Mouse (Mus musculus): ENCODE data around the gene Fuca1. TPM values are rescaled to one million over a fixed set of nuclear protein-coding genes. Genes with fewer than 3 reads are reported as not detected.
A peak's percentile ranks its signal among the peaks of the same experiment; 100 is the strongest.

Gene Fuca1
- polyA plus RNA-seq, 1 experiment, result 226 TPM

DNA sequence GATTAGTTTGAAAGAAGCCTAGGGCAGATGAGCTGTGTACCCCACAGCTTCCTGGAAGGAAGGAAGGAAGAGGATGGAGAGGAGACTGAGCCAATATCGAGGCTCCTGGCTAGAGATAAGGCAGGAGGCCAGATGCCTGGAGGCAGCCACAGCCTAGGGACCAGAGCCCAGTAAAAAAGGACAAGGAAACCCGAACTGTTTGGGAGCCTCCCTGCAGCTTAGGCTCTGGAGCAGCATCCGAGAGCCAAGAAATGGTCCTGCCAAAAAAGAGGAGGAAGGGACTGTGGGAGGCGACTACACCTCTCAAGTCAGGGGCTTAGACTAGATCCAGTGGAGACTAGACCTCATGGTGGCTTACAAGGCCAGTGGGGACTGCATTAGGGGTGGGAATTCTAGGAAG, 22.9 kb downstream of the Fuca1 start:
- TF ChIP-seq CTCF (conservative IDR thresholded peaks at IDR 0.05; ENCODE audit: insufficient read depth, insufficient read length, low read depth, low read length) (no peak), POLR2A (IDR thresholded peaks at IDR 0.05; ENCODE audit: low read depth, low read length) (no peak)
- Histone ChIP-seq H3K36me3 (ENCODE audit: control insufficient read depth, insufficient read depth, low read length) (no peaks in the 10 kb centered on the region), H3K4me3 (ENCODE audit: insufficient read depth, low read depth, low read length) (no peak overlapping the region), H3K27ac (ENCODE audit: insufficient read depth, low read depth, low read length) (no peak overlapping the region), H3K4me1 (ENCODE audit: control insufficient read depth, insufficient read depth, low read length) (peaks cover 11% of the 10 kb centered on the region), H3K27me3 (replicated peaks; ENCODE audit: control insufficient read depth, insufficient read depth, low read length) (no peaks in the 10 kb centered on the region)
- DNase-seq, result no peak
- WGBS, result 51% methylated on average over 4 of the region's 4 CpGs

DNA sequence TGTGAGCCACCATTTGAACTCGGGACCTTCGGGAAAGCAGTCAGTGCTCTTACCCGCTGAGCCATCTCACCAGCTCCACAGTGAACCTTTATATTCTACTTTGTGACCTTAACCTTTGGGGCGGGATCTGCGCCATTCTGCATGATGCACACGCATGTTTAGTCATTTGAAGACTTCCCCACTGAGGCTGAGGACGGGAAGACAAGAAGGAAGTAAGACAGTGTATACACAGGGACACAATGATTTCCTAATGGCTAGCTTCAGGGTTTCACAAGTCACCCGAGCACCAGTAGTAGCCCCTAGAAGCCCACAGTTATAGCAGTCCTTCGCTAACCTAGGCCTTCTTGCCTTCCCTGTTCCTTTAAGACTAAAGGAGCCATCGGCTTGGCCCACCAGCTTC, 25.2 kb downstream of the Fuca1 start:
- peak overlapping the region; percentile 87 for H3K4me3 ChIP-seq (ENCODE audit: insufficient read depth, low read depth, low read length)
- TF ChIP-seq CTCF (conservative IDR thresholded peaks at IDR 0.05; ENCODE audit: insufficient read depth, insufficient read length, low read depth, low read length), result no peak
- TF ChIP-seq POLR2A (IDR thresholded peaks at IDR 0.05; ENCODE audit: low read depth, low read length), result no peak
- H3K4me1 ChIP-seq (ENCODE audit: control insufficient read depth, insufficient read depth, low read length), result peaks cover 21% of the 10 kb centered on the region
- H3K36me3 ChIP-seq (ENCODE audit: control insufficient read depth, insufficient read depth, low read length), result no peaks in the 10 kb centered on the region
- H3K27ac ChIP-seq (ENCODE audit: insufficient read depth, low read depth, low read length), result peak overlapping the region; percentile 47
- H3K27me3 ChIP-seq (replicated peaks; ENCODE audit: control insufficient read depth, insufficient read depth, low read length), result no peaks in the 10 kb centered on the region
- no peak for DNase-seq
- 75% methylated on average over 10 of the region's 10 CpGs for WGBS

DNA sequence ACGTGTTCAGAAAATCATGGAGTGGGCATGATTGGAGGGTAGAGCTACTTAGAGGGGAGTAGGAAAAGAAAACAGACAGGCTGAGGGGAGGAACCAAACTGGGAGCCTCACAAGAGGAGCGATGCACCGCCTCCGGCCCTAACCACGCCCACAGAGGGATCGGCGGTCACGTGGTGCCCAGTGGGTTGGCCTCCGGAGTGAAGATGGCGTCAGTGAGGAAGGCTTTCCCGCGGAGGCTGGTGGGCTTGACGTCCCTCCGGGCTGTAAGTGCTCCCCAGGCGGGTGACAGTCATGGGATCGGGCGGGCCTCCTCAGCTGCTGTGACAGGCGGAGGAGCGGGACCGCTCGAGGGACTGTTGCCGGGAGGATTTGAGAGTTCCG, 25.7 kb downstream of the Fuca1 start, which contains the start of gene Hmgcl:
Gene Hmgcl (plus strand): TSS at position 171 of the 381 bp plus-strand sequence.
- peaks cover 21% of the 10 kb centered on the region for H3K4me1 ChIP-seq (ENCODE audit: control insufficient read depth, insufficient read depth, low read length)
- peak within 1 kb of the TSS; percentile 87 for H3K4me3 ChIP-seq (ENCODE audit: insufficient read depth, low read depth, low read length)
- H3K27me3 ChIP-seq (replicated peaks; ENCODE audit: control insufficient read depth, insufficient read depth, low read length), result no peaks in the 10 kb centered on the region
- H3K36me3 ChIP-seq (ENCODE audit: control insufficient read depth, insufficient read depth, low read length), result no peaks in the 10 kb centered on the region
- peak within 1 kb of the TSS; percentile 47 for H3K27ac ChIP-seq (ENCODE audit: insufficient read depth, low read depth, low read length)
- WGBS, result under 1% methylated on average over 23 of the region's 23 CpGs
- peak; percentile 93 for TF ChIP-seq POLR2A (IDR thresholded peaks at IDR 0.05; ENCODE audit: low read depth, low read length)
- no peak for TF ChIP-seq CTCF (conservative IDR thresholded peaks at IDR 0.05; ENCODE audit: insufficient read depth, insufficient read length, low read depth, low read length)
- peak; percentile 97 for DNase-seq

DNA sequence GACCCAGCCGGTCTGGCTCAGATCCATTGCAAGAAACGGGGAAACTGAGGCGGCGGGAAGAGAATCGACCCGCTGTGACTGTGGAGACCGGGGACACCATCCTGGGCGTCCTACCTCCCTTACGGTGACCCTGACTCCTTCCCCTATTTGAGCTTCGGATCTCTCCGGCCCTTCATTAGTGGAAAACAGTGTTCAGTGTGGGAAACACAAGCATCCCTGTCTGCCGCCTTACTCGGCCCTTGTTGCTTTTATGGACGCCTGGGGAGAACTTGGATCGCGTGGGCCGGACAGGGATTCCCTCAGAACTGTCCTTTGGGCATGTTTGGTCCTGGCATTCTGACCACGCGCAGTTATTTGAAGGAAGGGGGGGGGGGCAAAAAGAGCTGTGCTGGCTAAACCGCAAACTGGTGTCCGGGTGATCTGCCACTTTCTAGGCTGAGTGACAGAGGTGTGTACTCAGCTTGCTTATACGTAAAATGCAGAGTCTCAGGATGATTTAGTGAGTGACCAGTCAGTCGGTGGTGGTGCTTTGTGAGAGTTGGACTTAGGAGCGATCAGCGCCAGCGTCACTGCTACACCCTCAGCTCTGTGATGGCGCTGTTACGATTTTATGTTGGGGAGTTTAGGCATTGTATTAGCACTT, 26.2 kb downstream of the Fuca1 start:
- Histone ChIP-seq H3K4me1 (ENCODE audit: control insufficient read depth, insufficient read depth, low read length) (peaks cover 21% of the 10 kb centered on the region), H3K36me3 (ENCODE audit: control insufficient read depth, insufficient read depth, low read length) (no peaks in the 10 kb centered on the region), H3K27ac (ENCODE audit: insufficient read depth, low read depth, low read length) (peak overlapping the region; percentile 11), H3K27me3 (replicated peaks; ENCODE audit: control insufficient read depth, insufficient read depth, low read length) (no peaks in the 10 kb centered on the region), H3K4me3 (ENCODE audit: insufficient read depth, low read depth, low read length) (peak overlapping the region; percentile 87)
- WGBS, result under 1% methylated on average over 28 of the region's 28 CpGs
- TF ChIP-seq CTCF (conservative IDR thresholded peaks at IDR 0.05; ENCODE audit: insufficient read depth, insufficient read length, low read depth, low read length), result no peak
- no peak for TF ChIP-seq POLR2A (IDR thresholded peaks at IDR 0.05; ENCODE audit: low read depth, low read length)
- DNase-seq, result peak; percentile 38

DNA sequence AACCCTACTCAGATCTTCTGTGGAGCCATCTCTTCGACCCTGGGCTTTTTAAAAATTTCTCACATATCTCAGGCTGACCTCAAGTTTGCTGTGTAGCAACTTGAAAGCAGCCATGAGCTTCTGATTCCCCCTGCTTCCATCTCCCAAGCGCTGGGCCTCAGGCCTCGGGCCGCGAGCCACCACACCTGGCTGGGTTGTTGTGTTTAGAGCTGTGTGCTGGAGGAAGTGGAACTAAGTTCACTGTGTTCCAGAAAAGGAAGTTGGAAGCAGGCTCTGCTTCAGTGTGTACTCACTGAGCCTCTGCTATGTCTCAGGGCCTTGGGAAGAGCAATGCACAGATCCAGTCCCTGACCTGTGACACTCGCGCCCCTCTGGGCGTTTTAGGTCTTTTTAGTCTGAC, 27.6 kb downstream of the Fuca1 start:
- WGBS, result 66% methylated on average over 8 of the region's 8 CpGs
- H3K36me3 ChIP-seq (ENCODE audit: control insufficient read depth, insufficient read depth, low read length), result no peaks in the 10 kb centered on the region
- TF ChIP-seq POLR2A (IDR thresholded peaks at IDR 0.05; ENCODE audit: low read depth, low read length) (no peak), CTCF (conservative IDR thresholded peaks at IDR 0.05; ENCODE audit: insufficient read depth, insufficient read length, low read depth, low read length) (no peak)
- peaks cover 21% of the 10 kb centered on the region for H3K4me1 ChIP-seq (ENCODE audit: control insufficient read depth, insufficient read depth, low read length)
- no peak for DNase-seq
- no peaks in the 10 kb centered on the region for H3K27me3 ChIP-seq (replicated peaks; ENCODE audit: control insufficient read depth, insufficient read depth, low read length)
- no peak overlapping the region for H3K4me3 ChIP-seq (ENCODE audit: insufficient read depth, low read depth, low read length)
- H3K27ac ChIP-seq (ENCODE audit: insufficient read depth, low read depth, low read length), result no peak overlapping the region

DNA sequence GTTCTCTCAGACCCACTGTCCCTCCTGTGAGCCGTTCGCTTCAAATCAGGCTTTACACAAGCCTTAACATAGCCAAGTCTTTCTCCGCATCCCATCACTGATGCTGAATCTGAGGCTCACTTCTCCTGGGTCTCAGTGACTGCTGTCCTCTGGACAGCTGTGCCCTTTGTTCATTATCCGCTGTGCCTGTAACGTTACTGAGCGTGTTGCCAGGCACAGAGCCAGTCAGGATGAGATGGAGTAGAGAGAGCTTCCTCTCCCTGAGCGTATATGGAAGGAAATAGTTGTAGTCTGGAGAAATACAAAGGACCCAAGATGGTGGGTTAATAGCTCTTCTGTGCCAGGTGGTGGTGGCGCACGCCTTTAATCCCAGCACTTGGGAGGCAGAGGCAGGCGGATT, 28.9 kb downstream of the Fuca1 start:
- Histone ChIP-seq H3K27ac (ENCODE audit: insufficient read depth, low read depth, low read length) (no peak overlapping the region), H3K27me3 (replicated peaks; ENCODE audit: control insufficient read depth, insufficient read depth, low read length) (no peaks in the 10 kb centered on the region), H3K4me1 (ENCODE audit: control insufficient read depth, insufficient read depth, low read length) (peaks cover 21% of the 10 kb centered on the region), H3K36me3 (ENCODE audit: control insufficient read depth, insufficient read depth, low read length) (no peaks in the 10 kb centered on the region), H3K4me3 (ENCODE audit: insufficient read depth, low read depth, low read length) (no peak overlapping the region)
- peak; percentile 66 for DNase-seq
- no peak for TF ChIP-seq CTCF (conservative IDR thresholded peaks at IDR 0.05; ENCODE audit: insufficient read depth, insufficient read length, low read depth, low read length)
- no peak for TF ChIP-seq POLR2A (IDR thresholded peaks at IDR 0.05; ENCODE audit: low read depth, low read length)
- WGBS, result 64% methylated on average over 10 of the region's 10 CpGs

DNA sequence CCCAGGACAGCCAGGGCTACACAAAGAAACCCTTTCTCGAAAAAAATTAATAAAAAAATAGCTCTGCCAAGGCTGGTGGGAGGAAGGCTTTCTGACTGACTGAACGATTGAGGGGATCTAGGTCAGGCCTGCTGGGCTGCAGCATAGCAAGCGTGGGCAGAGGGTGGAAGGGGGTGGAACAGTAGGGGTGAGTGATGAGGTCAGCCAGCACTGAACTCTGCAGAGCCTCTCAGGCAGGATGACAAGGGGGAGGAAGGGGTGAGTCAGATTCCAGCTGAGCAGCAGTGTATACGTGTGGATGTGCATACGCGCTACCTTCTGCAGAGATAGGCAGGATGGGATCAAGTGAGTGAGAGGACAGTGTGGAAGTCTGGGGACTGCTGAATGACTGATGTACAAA, 29.4 kb downstream of the Fuca1 start:
- H3K27ac ChIP-seq (ENCODE audit: insufficient read depth, low read depth, low read length), result no peak overlapping the region
- DNase-seq, result peak; percentile 36

More for the DNA sequence above, 29.4 kb downstream of the Fuca1 start:
- 34% methylated on average over 6 of the region's 6 CpGs for WGBS
- no peaks in the 10 kb centered on the region for H3K36me3 ChIP-seq (ENCODE audit: control insufficient read depth, insufficient read depth, low read length)
- TF ChIP-seq POLR2A (IDR thresholded peaks at IDR 0.05; ENCODE audit: low read depth, low read length), result no peak
- no peak for TF ChIP-seq CTCF (conservative IDR thresholded peaks at IDR 0.05; ENCODE audit: insufficient read depth, insufficient read length, low read depth, low read length)
- no peaks in the 10 kb centered on the region for H3K27me3 ChIP-seq (replicated peaks; ENCODE audit: control insufficient read depth, insufficient read depth, low read length)
- peaks cover 21% of the 10 kb centered on the region for H3K4me1 ChIP-seq (ENCODE audit: control insufficient read depth, insufficient read depth, low read length)
- H3K4me3 ChIP-seq (ENCODE audit: insufficient read depth, low read depth, low read length), result no peak overlapping the region
